Mouse (Mus musculus): ENCODE measurements at regions not wholly inside any gene's neighbourhood (a gene's known extent, or its start where the extent isn't known, plus 50 kb on each side); places are given as distances from the start of the nearest gene placed in this dataset.

DNA sequence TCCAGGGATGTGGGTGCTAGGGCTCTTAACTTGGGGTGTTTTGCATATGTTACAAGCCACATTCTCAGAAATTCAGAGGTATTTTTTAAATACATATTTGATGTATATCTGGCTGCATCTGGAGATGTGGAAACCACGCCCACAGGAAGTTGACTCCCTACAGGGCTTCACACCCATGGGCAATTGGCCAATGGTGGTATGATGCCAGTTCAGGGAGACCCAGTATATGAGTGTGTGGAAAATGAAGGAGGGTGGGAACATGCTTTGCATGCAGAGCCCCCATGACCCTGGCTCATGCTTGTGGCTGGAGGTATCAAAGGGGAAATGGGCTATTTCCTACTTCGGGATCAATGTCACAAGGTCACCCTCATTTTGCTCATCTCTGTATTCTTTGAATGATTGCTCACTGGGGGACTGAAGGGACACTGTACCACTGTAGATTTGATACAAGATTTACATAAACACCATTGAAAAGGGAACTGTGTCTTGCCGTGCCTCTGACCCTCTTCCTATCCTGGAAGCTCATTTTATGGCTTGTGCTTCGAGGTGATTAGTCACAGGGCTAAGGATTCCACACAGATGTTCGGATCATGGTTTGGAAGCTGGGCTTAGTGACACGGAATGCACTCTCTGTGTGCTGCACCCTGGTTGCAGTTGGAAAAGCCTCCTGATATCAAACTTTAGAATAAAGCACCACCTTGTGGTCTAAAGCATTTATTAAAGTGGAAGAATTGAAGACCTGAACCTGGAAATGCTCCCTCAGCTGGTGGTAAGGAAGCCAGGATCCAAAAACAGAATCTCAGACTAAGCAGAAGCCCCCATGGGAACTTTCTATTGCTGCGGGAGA is 56.8 kb upstream of the Edn1 start:
- Histone ChIP-seq H3K27ac (replicated peaks; ENCODE audit: low read depth, low read length) (no peak overlapping the region), H3K4me1 (ENCODE audit: control insufficient read depth, insufficient read depth, insufficient read length, low read length) (no peaks in the 10 kb centered on the region), H3K4me3 (ENCODE audit: insufficient read depth, low read depth, low read length) (no peak overlapping the region)

DNA sequence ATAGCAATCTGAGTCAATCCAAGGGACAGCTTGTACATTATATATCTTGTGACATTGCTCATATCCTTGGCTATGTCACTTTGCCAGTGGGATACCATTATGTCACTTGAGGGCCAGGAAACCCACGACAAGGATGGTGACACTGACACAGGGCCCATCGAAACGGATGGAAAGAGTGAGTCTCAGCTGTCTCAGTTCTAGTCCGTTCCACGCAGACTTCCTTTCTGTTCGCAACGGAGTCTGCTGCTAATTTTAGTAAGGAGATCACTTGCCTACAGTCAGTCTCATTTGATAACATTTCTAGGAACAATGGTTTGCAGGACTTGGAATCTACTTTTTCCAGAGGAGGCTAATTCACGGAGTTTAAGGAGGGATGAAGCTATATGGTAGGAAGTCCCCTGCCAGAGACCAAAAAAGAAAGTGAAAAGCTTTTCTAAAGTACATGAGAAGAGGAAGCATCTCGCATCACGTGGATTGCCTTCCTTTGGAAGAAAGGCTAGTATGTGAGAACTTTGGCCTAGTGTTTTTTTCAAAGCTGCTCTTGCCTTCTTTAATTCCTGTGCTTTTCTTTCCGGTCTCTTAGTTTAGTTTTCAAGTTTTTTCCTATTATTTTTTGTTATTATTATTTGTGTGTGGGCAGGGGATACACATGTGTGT is 55.4 kb upstream of the Edn1 start:
- peak overlapping the region; percentile 12; the same call in 1 of the 2 replicates for H3K4me3 ChIP-seq (ENCODE audit: insufficient read depth, low read depth, low read length)
- H3K27ac ChIP-seq (replicated peaks; ENCODE audit: low read depth, low read length), result no peak overlapping the region
- no peaks in the 10 kb centered on the region for H3K4me1 ChIP-seq (ENCODE audit: control insufficient read depth, insufficient read depth, insufficient read length, low read length)

All from brown adipose tissue, adult 24 weeks (tissue).